Mouse (Mus musculus): ENCODE results near the gene Fam240a. TPM values are rescaled to one million over a fixed set of nuclear protein-coding genes. Genes with fewer than 3 reads are reported as not detected.
A peak's percentile ranks its signal among the peaks of the same experiment; 100 is the strongest.

Fam240a gene
- polyA plus RNA-seq, 1 experiment from 2014 or later, result not detected

DNA sequence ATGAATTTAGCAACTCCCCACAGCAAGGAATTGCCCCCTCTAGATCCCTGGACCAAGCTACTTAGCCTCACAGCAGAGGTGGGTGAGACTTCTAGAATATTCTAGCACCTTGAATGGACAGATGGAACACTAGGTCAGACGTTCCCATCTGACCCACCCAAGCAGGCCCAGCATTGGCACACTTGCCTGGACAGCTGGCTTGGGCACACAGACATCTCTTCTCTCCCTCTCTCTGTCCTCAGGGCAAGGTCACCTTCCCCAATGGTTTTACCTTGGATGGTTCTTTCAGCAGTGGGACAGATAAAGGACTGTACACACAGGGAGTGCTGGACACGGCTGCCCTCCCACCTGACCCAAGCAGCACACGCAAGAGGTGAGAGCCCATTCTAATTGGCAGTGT is 24.1 kb downstream of the Fam240a start:
- 87% methylated on average over 3 of the region's 3 CpGs for WGBS
- no peak overlapping the region for H3K4me2 ChIP-seq (ENCODE audit: low read depth, low read length)
- H3K9ac ChIP-seq (replicated peaks; ENCODE audit: low read depth, low read length), result no peak overlapping the region
- no peak overlapping the region for H3K27ac ChIP-seq (ENCODE audit: low read depth, low read length)
- no peaks in the 10 kb centered on the region for H3K9me3 ChIP-seq (ENCODE audit: control insufficient read depth, low read length)
- ATAC-seq (ENCODE audit: low read depth), result no peak
- no peak overlapping the region for H3K4me3 ChIP-seq (ENCODE audit: low read depth, low read length)
- no peaks in the 10 kb centered on the region for H3K27me3 ChIP-seq (ENCODE audit: control insufficient read depth, insufficient read depth, low read length)
- H3K36me3 ChIP-seq (ENCODE audit: control insufficient read depth, insufficient read depth, low read length), result no peaks in the 10 kb centered on the region
- H3K4me1 ChIP-seq (ENCODE audit: control insufficient read depth, insufficient read depth, low read length), result no peaks in the 10 kb centered on the region

DNA sequence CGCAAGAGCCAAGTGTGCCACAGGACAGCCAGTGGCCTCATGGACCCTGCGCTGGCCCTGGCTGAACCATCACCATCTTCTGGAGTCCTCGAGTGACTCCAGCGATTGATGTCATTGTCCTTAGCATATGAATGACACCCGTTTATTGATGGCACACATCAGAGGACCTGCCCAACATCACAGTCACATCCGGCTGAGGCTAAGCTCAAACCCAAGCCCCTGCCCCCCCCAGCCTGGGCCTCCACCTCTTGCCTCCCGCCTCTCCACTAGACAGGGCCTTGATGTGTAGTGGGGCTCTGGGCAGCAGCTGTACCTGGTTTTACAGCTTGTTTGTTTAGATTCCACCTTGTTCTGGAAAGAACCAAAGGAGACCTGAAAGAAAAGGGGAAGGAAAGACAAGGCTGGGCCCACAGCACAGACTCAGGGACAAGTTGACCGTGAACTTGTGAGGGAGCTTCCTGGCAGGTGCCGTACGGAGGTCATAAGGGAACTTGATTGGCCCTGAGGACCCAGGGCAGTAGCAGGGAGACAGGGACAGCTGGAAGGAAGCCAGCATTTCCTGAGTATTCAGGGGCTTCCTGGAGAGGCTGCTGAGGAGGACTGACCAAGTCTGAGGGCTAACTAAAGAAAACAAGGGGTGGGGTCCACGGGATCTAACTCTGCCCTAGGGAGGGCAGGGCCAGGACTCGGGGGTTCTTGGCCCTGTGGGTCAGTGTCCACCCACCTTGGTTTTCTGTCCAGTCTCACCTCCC is 25.4 kb downstream of the Fam240a start:
- H3K9me3 ChIP-seq (ENCODE audit: control insufficient read depth, low read length), result no peaks in the 10 kb centered on the region
- no peaks in the 10 kb centered on the region for H3K36me3 ChIP-seq (ENCODE audit: control insufficient read depth, insufficient read depth, low read length)
- no peak overlapping the region for H3K27ac ChIP-seq (ENCODE audit: low read depth, low read length)
- no peaks in the 10 kb centered on the region for H3K4me1 ChIP-seq (ENCODE audit: control insufficient read depth, insufficient read depth, low read length)
- ATAC-seq (ENCODE audit: low read depth), result no peak
- H3K27me3 ChIP-seq (ENCODE audit: control insufficient read depth, insufficient read depth, low read length), result no peaks in the 10 kb centered on the region
- no peak overlapping the region for H3K4me2 ChIP-seq (ENCODE audit: low read depth, low read length)
- 77% methylated on average over 12 of the region's 12 CpGs for WGBS
- H3K4me3 ChIP-seq (ENCODE audit: low read depth, low read length), result no peak overlapping the region
- H3K9ac ChIP-seq (replicated peaks; ENCODE audit: low read depth, low read length), result no peak overlapping the region

DNA sequence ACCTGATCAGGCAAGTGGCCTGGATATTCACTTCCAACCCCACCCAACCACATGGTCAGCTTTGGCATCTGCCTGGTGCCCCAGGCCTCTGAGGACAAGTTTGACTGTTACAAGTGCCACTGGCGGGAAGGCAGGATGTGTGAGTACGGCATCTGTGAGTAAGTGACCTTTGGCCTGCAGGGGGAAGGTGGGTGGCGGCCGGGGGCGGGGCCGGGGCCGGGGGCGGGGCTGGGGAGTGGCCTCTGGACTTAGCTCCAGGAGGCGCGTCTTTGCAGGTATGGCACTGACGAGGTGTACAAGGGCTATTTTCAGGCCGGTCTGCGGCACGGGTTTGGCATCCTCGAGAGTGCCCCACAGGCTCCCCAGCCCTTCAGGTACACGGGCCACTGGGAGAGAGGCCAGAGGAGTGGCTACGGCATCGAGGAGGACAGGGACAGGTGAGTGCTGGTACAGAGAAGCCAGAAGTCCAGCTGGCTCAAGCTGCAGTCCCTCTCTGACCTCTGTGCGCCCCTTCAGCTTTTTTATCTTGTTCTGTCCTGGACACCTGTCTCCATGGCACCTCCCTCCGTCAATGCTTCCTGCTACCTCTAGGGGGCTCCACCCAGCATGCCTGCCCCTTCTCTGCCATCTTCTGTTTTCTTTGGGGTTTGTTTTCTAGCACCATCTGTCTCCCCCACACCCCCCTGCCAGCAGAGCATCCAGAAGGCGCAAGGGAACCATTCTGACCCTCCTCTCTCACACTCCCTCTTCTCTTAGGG is 26.5 kb downstream of the Fam240a start:
- Histone ChIP-seq H3K36me3 (ENCODE audit: control insufficient read depth, insufficient read depth, low read length) (no peaks in the 10 kb centered on the region), H3K4me2 (ENCODE audit: low read depth, low read length) (no peak overlapping the region), H3K4me3 (ENCODE audit: low read depth, low read length) (no peak overlapping the region), H3K9ac (replicated peaks; ENCODE audit: low read depth, low read length) (no peak overlapping the region), H3K4me1 (ENCODE audit: control insufficient read depth, insufficient read depth, low read length) (no peaks in the 10 kb centered on the region), H3K27me3 (ENCODE audit: control insufficient read depth, insufficient read depth, low read length) (no peaks in the 10 kb centered on the region), H3K27ac (ENCODE audit: low read depth, low read length) (no peak overlapping the region), H3K9me3 (ENCODE audit: control insufficient read depth, low read length) (no peaks in the 10 kb centered on the region)
- WGBS, result 16% methylated on average over 17 of the region's 21 CpGs
- ATAC-seq (ENCODE audit: low read depth), result no peak

DNA sequence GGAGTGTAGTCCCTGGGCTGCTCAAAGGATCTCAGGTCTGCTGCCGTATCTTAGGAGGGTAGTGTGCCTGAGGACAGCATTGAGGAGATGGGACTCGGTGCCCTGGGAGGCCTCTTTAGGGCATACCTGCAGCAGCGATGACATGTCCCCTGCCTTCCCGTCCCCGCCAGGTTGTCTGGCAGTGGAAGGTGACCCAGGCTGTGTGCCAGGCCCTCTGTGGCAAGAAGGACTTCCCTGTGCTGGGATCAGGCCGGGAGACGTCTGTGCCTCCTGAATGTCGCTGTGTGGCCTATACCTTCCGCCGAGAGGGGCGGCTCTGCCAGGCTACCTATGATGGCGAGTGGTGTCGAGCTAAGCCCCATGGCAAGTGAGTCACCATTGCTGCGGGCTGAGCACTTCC is 27.7 kb downstream of the Fam240a start:
- no peaks in the 10 kb centered on the region for H3K4me1 ChIP-seq (ENCODE audit: control insufficient read depth, insufficient read depth, low read length)
- H3K9ac ChIP-seq (replicated peaks; ENCODE audit: low read depth, low read length), result no peak overlapping the region
- no peaks in the 10 kb centered on the region for H3K36me3 ChIP-seq (ENCODE audit: control insufficient read depth, insufficient read depth, low read length)
- no peak overlapping the region for H3K4me2 ChIP-seq (ENCODE audit: low read depth, low read length)
- no peaks in the 10 kb centered on the region for H3K9me3 ChIP-seq (ENCODE audit: control insufficient read depth, low read length)
- H3K27ac ChIP-seq (ENCODE audit: low read depth, low read length), result no peak overlapping the region
- H3K27me3 ChIP-seq (ENCODE audit: control insufficient read depth, insufficient read depth, low read length), result no peaks in the 10 kb centered on the region
- ATAC-seq (ENCODE audit: low read depth), result no peak
- no peak overlapping the region for H3K4me3 ChIP-seq (ENCODE audit: low read depth, low read length)
- WGBS, result 96% methylated on average over 14 of the region's 14 CpGs

GRCm38 (mm10) chr9:110887388-110888303 is 29.0 kb downstream of the Fam240a start:
- Histone ChIP-seq H3K36me3 (ENCODE audit: control insufficient read depth, insufficient read depth, low read length) (no peaks in the 10 kb centered on the region), H3K9me3 (ENCODE audit: control insufficient read depth, low read length) (no peaks in the 10 kb centered on the region), H3K4me2 (ENCODE audit: low read depth, low read length) (no peak overlapping the region), H3K27ac (ENCODE audit: low read depth, low read length) (no peak overlapping the region), H3K4me3 (ENCODE audit: low read depth, low read length) (no peak overlapping the region), H3K9ac (replicated peaks; ENCODE audit: low read depth, low read length) (no peak overlapping the region), H3K4me1 (ENCODE audit: control insufficient read depth, insufficient read depth, low read length) (no peaks in the 10 kb centered on the region), H3K27me3 (ENCODE audit: control insufficient read depth, insufficient read depth, low read length) (no peaks in the 10 kb centered on the region)
- WGBS, result 71% methylated on average over 9 of the region's 9 CpGs
- ATAC-seq (ENCODE audit: low read depth), result no peak

DNA sequence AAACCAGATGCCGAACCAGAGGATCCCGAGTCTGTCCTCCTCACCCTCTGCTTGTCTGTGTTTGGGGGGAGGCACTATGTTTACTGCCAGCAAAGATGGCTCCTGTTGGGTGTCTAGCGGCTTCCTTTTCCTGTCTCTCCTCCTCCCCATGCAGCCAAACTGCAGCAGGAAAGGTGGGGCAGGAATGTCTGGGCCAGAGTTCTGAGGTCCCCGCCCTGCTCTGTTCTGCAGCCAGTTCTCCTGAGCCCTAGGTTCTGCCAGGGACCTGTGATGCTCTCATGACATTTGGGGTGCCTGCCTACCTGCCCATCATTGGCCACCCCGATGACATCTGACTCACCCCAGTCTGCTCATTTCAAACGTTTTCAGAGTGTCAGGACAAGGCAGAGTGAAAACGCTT is 34.7 kb downstream of the Fam240a start:
- H3K4me2 ChIP-seq (ENCODE audit: low read depth, low read length), result no peak overlapping the region
- H3K4me3 ChIP-seq (ENCODE audit: low read depth, low read length), result no peak overlapping the region
- H3K9ac ChIP-seq (replicated peaks; ENCODE audit: low read depth, low read length), result no peak overlapping the region
- peaks cover 22% of the 10 kb centered on the region for H3K27me3 ChIP-seq (ENCODE audit: control insufficient read depth, insufficient read depth, low read length)
- 78% methylated on average over 7 of the region's 7 CpGs for WGBS
- no peak for ATAC-seq (ENCODE audit: low read depth)
- H3K4me1 ChIP-seq (ENCODE audit: control insufficient read depth, insufficient read depth, low read length), result peaks cover 6% of the 10 kb centered on the region
- no peaks in the 10 kb centered on the region for H3K9me3 ChIP-seq (ENCODE audit: control insufficient read depth, low read length)
- H3K27ac ChIP-seq (ENCODE audit: low read depth, low read length), result no peak overlapping the region
- no peaks in the 10 kb centered on the region for H3K36me3 ChIP-seq (ENCODE audit: control insufficient read depth, insufficient read depth, low read length)

GRCm38 (mm10) chr9:110880772-110881171 is 35.9 kb downstream of the Fam240a start:
- peak overlapping the region; percentile 81 for H3K4me2 ChIP-seq (ENCODE audit: low read depth, low read length)
- H3K36me3 ChIP-seq (ENCODE audit: control insufficient read depth, insufficient read depth, low read length), result no peaks in the 10 kb centered on the region
- 72% methylated on average over 4 of the region's 4 CpGs for WGBS
- no peak overlapping the region for H3K27ac ChIP-seq (ENCODE audit: low read depth, low read length)
- no peak overlapping the region for H3K9ac ChIP-seq (replicated peaks; ENCODE audit: low read depth, low read length)
- peak overlapping the region; percentile 45 for H3K4me3 ChIP-seq (ENCODE audit: low read depth, low read length)
- ATAC-seq (ENCODE audit: low read depth), result no peak
- peaks cover 6% of the 10 kb centered on the region for H3K4me1 ChIP-seq (ENCODE audit: control insufficient read depth, insufficient read depth, low read length)
- no peaks in the 10 kb centered on the region for H3K9me3 ChIP-seq (ENCODE audit: control insufficient read depth, low read length)
- peaks cover 22% of the 10 kb centered on the region for H3K27me3 ChIP-seq (ENCODE audit: control insufficient read depth, insufficient read depth, low read length)

- WGBS, result under 1% methylated on average over 51 of the region's 57 CpGs
- peak; percentile 39; the same call in 1 of the 2 replicates for ATAC-seq (ENCODE audit: low read depth)
These were observed 36.6 kb downstream of the Fam240a start, which contains the start of gene Tmie for GRCm38 (mm10) chr9:110879998-110880561. TSS of gene Tmie (minus strand) at chr9:110880113.

More at GRCm38 (mm10) chr9:110879998-110880561, 36.6 kb downstream of the Fam240a start, which contains the start of gene Tmie:
- Histone ChIP-seq H3K27me3 (ENCODE audit: control insufficient read depth, insufficient read depth, low read length) (peaks cover 22% of the 10 kb centered on the region), H3K27ac (ENCODE audit: low read depth, low read length) (no peak within 1 kb of the TSS), H3K4me3 (ENCODE audit: low read depth, low read length) (peak within 1 kb of the TSS; percentile 45), H3K9ac (replicated peaks; ENCODE audit: low read depth, low read length) (peak within 1 kb of the TSS; percentile 57), H3K4me2 (ENCODE audit: low read depth, low read length) (peak within 1 kb of the TSS; percentile 81), H3K36me3 (ENCODE audit: control insufficient read depth, insufficient read depth, low read length) (no peaks in the 10 kb centered on the region), H3K9me3 (ENCODE audit: control insufficient read depth, low read length) (no peaks in the 10 kb centered on the region), H3K4me1 (ENCODE audit: control insufficient read depth, insufficient read depth, low read length) (peaks cover 10% of the 10 kb centered on the region)

Data from neural tube, embryonic 14.5 days (tissue).